Mouse (Mus musculus) heart, postnatal 0 days (tissue): ENCODE results near the gene Stk24. TPM values are rescaled to one million over a fixed set of nuclear protein-coding genes. Genes with fewer than 3 reads are reported as not detected.

ENCODE experiments used
- ATAC-seq: fragments of 200-750 bp; cut with Nextera tagmentation; 2 replicates; pipeline ENCODE4 v1.8.0; 2017; ENCODE audit warnings: low read depth, moderate number of reproducible peaks, moderate library complexity; ENCODE audit not compliant: insufficient read depth
- DNase-seq: peaks from one replicate; pipeline ENCODE4 v3.0.0-alpha.2; 2016; ENCODE audit warnings: low spot score
- H3K27ac ChIP-seq: fragments of 300-500 bp; sonication (generic); 2 replicates; pipeline ENCODE4 v1.5.1; 2014; ENCODE audit warnings: low read depth, mild to moderate bottlenecking
- H3K27me3 ChIP-seq: fragments of 300-500 bp; sonication (generic); 2 replicates; pipeline ENCODE4 v1.6.1; 2014; ENCODE audit warnings: low read length, mixed read lengths; ENCODE audit not compliant: control insufficient read depth, insufficient read depth
- H3K36me3 ChIP-seq: fragments of 300-500 bp; sonication (generic); replicated peaks from 2 replicates; pipeline ENCODE4 v1.6.1; 2014; ENCODE audit warnings: low read length, mixed read lengths; ENCODE audit not compliant: control insufficient read depth, insufficient read depth
- H3K4me1 ChIP-seq: fragments of 300-500 bp; sonication (generic); 2 replicates; pipeline ENCODE4 v1.6.1; 2014; ENCODE audit warnings: antibody characterized with exemption; ENCODE audit not compliant: control insufficient read depth, insufficient read depth
- H3K4me2 ChIP-seq: fragments of 300-500 bp; sonication (generic); 2 replicates; pipeline ENCODE4 v1.6.1; 2014; ENCODE audit warnings: low read depth, mild to moderate bottlenecking, low read length, moderate library complexity
- H3K4me3 ChIP-seq: fragments of 300-500 bp; sonication (generic); 2 replicates; pipeline ENCODE4 v1.5.1; 2014; ENCODE audit warnings: low read depth, low read length
- H3K9ac ChIP-seq: fragments of 300-500 bp; sonication (generic); replicated peaks from 2 replicates; pipeline ENCODE4 v1.6.1; 2014; ENCODE audit warnings: low read depth, low read length, mixed read lengths
- H3K9me3 ChIP-seq: fragments of 300-500 bp; sonication (generic); replicated peaks from 2 replicates; pipeline ENCODE4 v1.6.1; 2016; ENCODE audit warnings: low read length; ENCODE audit not compliant: control insufficient read depth
- CTCF ChIP-seq: IDR thresholded peaks from 2 replicates; pipeline ENCODE4 v1.5.1; 2016; ENCODE audit warnings: antibody characterized with exemption, control low read depth, low read depth
- EP300 ChIP-seq: IDR thresholded peaks from 2 replicates; pipeline ENCODE4 v1.6.1; 2016; ENCODE audit warnings: antibody characterized with exemption, low read depth
- WGBS: fragments of 180-500 bp; shearing (Covaris S2); extraction: QIAGEN DNeasy Blood & Tissue Kit; methylation state at CpG from one replicate; pipeline ENCODE4 v1.1.7; 2014; 5-methylcytosine and 5-hydroxymethylcytosine counted together
- polyA plus RNA-seq: library from polyadenylated mRNA; unstranded; fragments of >200 nt; fragmentation: Nextera tagmentation; extraction: Ambion mirVana; gene quantifications from 2 replicates; pipeline ENCODE4 v1.2.1, GENCODE M21; 2015
- total RNA-seq: library from RNA; depleted of rRNA; stranded (reverse); fragments of >200 nt; gene quantifications from 2 replicates; pipeline ENCODE4 v1.2.3, GENCODE M21; 2014; ENCODE audit warnings: low replicate concordance

The Stk24 gene
- total and polyA plus RNA-seq, 2 experiments from 2014 or later = 26.7 to 62.9 TPM

GRCm38 (mm10) chr14:121276016-121276415, 103.8 kb downstream of the Stk24 start:
- ATAC-seq = no peak
- no peak overlapping the region; the same call in 1 of the 2 replicates for H3K9ac ChIP-seq
- H3K27ac ChIP-seq = no peak overlapping the region

GRCm38 (mm10) chr14:121274985-121275384, 104.8 kb downstream of the Stk24 start:
- TF ChIP-seq EP300 (no peak), CTCF (no peak)
- Histone ChIP-seq H3K4me1 (peaks cover 4% of the 10 kb centered on the region), H3K9me3 (no peaks in the 10 kb centered on the region), H3K9ac (no peak overlapping the region), H3K4me3 (no peak overlapping the region), H3K36me3 (peaks cover 48% of the 10 kb centered on the region), H3K4me2 (no peak overlapping the region), H3K27ac (no peak overlapping the region), H3K27me3 (no peaks in the 10 kb centered on the region)
- ATAC-seq (no peak), DNase-seq (no peak)
- 76% methylated on average over 12 of the region's 12 CpGs for WGBS

More at GRCm38 (mm10) chr14:121276016-121276415, 103.8 kb downstream of the Stk24 start:
- Histone ChIP-seq H3K4me3 (no peak overlapping the region), H3K27me3 (no peaks in the 10 kb centered on the region), H3K36me3 (peaks cover 54% of the 10 kb centered on the region), H3K4me1 (peaks cover 4% of the 10 kb centered on the region), H3K9me3 (no peaks in the 10 kb centered on the region), H3K4me2 (no peak overlapping the region)
- 80% methylated on average over 10 of the region's 10 CpGs for WGBS
- no peak for DNase-seq
- TF ChIP-seq EP300 (no peak), CTCF (no peak)

DNA sequence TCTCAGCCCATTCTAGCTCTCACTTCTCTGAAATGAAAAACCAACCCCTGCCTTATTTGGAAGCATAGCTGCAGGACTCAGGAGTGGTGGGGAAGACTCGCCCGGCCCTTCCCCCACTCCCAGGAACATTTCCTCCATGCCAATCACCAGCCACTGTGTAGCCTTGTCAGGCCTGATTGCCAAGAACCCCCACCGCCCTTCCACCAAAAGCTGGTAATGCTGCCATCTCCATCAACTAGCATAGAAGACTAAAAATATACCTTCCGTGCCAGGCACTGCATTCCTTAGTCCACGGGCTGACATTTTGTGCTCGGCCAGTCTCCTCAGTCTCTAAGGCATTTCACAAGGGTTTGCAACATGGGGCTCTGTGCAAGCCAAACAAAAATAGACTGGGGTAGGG, 109.3 kb downstream of the Stk24 start:
- H3K36me3 ChIP-seq = peaks cover 26% of the 10 kb centered on the region
- H3K9ac ChIP-seq = no peak overlapping the region
- no peaks in the 10 kb centered on the region for H3K27me3 ChIP-seq
- 25% methylated on average over 6 of the region's 6 CpGs for whole genome bisulfite sequencing
- H3K4me3 ChIP-seq = no peak overlapping the region
- no peak overlapping the region for H3K4me2 ChIP-seq
- peaks cover 11% of the 10 kb centered on the region for H3K4me1 ChIP-seq
- H3K27ac ChIP-seq = peak overlapping the region; percentile 84
- DNase-seq (peak; percentile 84), ATAC-seq (peak; percentile 85)
- no peak for TF ChIP-seq EP300
- no peak for TF ChIP-seq CTCF
- H3K9me3 ChIP-seq = no peaks in the 10 kb centered on the region

DNA sequence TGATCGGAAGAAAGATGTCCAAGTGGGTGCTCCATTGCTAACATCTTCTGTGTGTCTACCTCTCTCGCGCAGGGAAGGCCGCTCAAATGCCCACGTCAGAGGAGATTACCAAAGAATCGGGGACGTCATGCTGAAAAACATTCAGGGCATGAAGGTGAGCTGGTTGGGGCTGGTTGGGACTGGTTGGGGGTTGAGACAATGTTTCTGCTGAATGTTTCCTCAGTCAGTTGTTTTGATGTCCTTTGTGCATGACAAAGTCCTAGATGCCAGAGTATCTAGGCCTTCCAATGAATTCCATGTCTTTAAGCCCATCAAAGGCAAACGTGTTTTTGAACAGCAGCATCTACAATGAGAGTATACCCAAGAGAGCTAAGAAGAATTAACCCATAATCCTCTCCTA, 112.0 kb downstream of the Stk24 start:
- Histone ChIP-seq H3K27me3 (no peaks in the 10 kb centered on the region), H3K4me1 (peaks cover 19% of the 10 kb centered on the region), H3K9me3 (no peaks in the 10 kb centered on the region), H3K4me2 (no peak overlapping the region), H3K9ac (no peak overlapping the region), H3K4me3 (no peak overlapping the region), H3K27ac (no peak overlapping the region), H3K36me3 (peaks cover 17% of the 10 kb centered on the region)
- no peak for DNase-seq
- 87% methylated on average over 8 of the region's 8 CpGs for WGBS
- TF ChIP-seq CTCF = no peak
- no peak for TF ChIP-seq EP300
- no peak for ATAC-seq

DNA sequence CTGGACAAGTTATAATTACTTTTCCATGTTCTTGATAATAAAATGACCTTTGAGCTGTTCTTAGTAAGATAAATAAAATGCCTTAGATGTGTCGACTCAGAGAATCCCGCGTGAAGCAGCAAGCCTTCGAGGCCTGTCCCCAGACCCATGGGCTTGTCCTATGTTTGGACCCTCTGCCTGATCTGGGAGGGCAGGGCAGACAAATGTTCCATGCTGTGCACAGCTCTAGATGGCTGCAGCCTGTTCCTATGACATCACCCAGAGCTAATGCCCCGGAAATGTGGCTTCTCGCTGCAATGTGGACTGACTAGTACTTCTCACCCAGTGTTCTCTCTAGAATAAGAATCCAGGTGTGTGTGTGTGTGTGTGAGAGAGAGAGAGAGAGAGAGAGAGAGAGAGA, 115.4 kb downstream of the Stk24 start:
- no peak for TF ChIP-seq EP300
- no peak for TF ChIP-seq CTCF
- peaks cover 5% of the 10 kb centered on the region; the same call in 1 of the 2 replicates for H3K36me3 ChIP-seq
- 31% methylated on average over 6 of the region's 6 CpGs for WGBS
- no peak overlapping the region for H3K4me3 ChIP-seq
- ATAC-seq = no peak
- peaks cover 14% of the 10 kb centered on the region; the same call in 1 of the 2 replicates for H3K4me1 ChIP-seq
- H3K27me3 ChIP-seq = no peaks in the 10 kb centered on the region
- no peak for DNase-seq
- H3K27ac ChIP-seq = peak overlapping the region; percentile 47; the same call in 1 of the 2 replicates
- no peak overlapping the region for H3K4me2 ChIP-seq
- no peaks in the 10 kb centered on the region for H3K9me3 ChIP-seq
- no peak overlapping the region for H3K9ac ChIP-seq

GRCm38 (mm10) chr14:121263912-121264311, 115.9 kb downstream of the Stk24 start:
- Histone ChIP-seq H3K36me3 (peaks cover 5% of the 10 kb centered on the region; the same call in 1 of the 2 replicates), H3K4me3 (no peak overlapping the region), H3K9me3 (no peaks in the 10 kb centered on the region), H3K27ac (peak overlapping the region; percentile 47; the same call in 1 of the 2 replicates), H3K4me2 (no peak overlapping the region), H3K9ac (no peak overlapping the region), H3K27me3 (no peaks in the 10 kb centered on the region), H3K4me1 (peaks cover 14% of the 10 kb centered on the region; the same call in 1 of the 2 replicates)
- ATAC-seq (no peak), DNase-seq (no peak)
- TF ChIP-seq CTCF = no peak
- TF ChIP-seq EP300 = no peak
- 53% methylated on average over 2 of the region's 2 CpGs for WGBS
